Mouse (Mus musculus) limb, embryonic 10.5 days (tissue): ENCODE results near the gene Atrnl1. TPM values are rescaled to one million over a fixed set of nuclear protein-coding genes. Genes with fewer than 3 reads are reported as not detected.

ENCODE experiments used
- DNase-seq: peaks from one replicate; pipeline ENCODE4 v3.0.0-alpha.2; 2017; ENCODE audit warnings: low spot score
- H3K27ac ChIP-seq: fragments of 300-500 bp; sonication (generic); 2 replicates; pipeline ENCODE4 v1.5.1; 2016; ENCODE audit warnings: mild to moderate bottlenecking
- H3K27me3 ChIP-seq: fragments of 300-500 bp; sonication (generic); 2 replicates; pipeline ENCODE4 v1.6.1; 2016; ENCODE audit warnings: low read depth, mild to moderate bottlenecking; ENCODE audit not compliant: poor library complexity, severe bottlenecking
- H3K36me3 ChIP-seq: fragments of 300-500 bp; sonication (generic); 2 replicates; pipeline ENCODE4 v1.6.1; 2016; ENCODE audit warnings: mild to moderate bottlenecking, moderate library complexity
- H3K4me1 ChIP-seq: fragments of 300-500 bp; sonication (generic); 2 replicates; pipeline ENCODE4 v1.6.1; 2016
- H3K4me3 ChIP-seq: fragments of 300-500 bp; sonication (generic); 2 replicates; pipeline ENCODE4 v1.5.1; 2016; ENCODE audit warnings: mild to moderate bottlenecking, moderate library complexity
- H3K9me3 ChIP-seq: fragments of 300-500 bp; sonication (generic); replicated peaks from 2 replicates; pipeline ENCODE4 v1.6.1; 2016; ENCODE audit warnings: mild to moderate bottlenecking
- WGBS: fragments of 180-500 bp; shearing (Covaris S2); methylation state at CpG from one replicate; pipeline ENCODE4 v1.1.7; 2016; 5-methylcytosine and 5-hydroxymethylcytosine counted together
- polyA plus RNA-seq: library from polyadenylated mRNA; unstranded; fragments of >200 nt; fragmentation: Nextera tagmentation; extraction: Ambion mirVana; gene quantifications from 2 replicates; pipeline ENCODE4 v1.2.1, GENCODE M21; 2016

The Atrnl1 gene
- polyA plus RNA-seq, 1 experiment from 2014 or later, result 5.1 TPM

DNA sequence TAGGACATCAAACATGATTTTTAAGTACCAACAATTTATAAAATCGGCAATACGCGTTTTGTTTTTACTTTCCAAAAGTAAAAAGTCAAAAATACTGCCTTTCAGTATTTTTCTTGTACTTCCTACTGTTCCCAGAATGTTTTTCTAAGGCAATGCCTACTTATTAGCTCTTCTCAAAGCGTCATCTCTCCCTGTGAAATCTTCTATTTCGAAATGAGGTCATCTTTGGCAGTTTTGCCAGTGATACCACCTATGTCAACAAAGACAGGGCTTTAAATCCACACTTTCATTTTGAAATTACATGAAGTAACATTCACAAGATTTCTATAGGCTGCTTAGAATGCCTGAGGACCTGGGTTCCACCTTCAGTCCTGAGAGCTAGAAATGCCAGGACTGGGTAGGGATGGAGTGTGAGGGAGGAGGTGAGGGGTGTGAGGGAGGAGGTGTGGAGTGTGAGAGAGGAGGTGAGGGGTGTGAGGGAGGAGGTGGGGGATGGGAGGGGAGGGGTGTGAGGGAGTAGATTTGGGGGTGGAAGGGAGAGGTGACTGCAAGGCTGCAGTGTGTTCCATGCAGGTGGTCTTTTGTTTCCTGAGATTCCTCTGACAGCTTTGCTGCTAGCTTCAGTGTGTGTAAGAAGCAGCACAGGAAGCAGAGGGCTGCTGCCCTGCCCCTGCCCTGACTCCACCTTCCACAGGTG is 315.5 kb downstream of the Atrnl1 start:
- peak; percentile 53 for DNase-seq
- Histone ChIP-seq H3K27ac (no peak overlapping the region), H3K4me3 (no peak overlapping the region), H3K4me1 (peaks cover 7% of the 10 kb centered on the region), H3K36me3 (no peaks in the 10 kb centered on the region), H3K9me3 (no peaks in the 10 kb centered on the region), H3K27me3 (no peaks in the 10 kb centered on the region)
- WGBS, result 96% methylated on average over 5 of the region's 5 CpGs

DNA sequence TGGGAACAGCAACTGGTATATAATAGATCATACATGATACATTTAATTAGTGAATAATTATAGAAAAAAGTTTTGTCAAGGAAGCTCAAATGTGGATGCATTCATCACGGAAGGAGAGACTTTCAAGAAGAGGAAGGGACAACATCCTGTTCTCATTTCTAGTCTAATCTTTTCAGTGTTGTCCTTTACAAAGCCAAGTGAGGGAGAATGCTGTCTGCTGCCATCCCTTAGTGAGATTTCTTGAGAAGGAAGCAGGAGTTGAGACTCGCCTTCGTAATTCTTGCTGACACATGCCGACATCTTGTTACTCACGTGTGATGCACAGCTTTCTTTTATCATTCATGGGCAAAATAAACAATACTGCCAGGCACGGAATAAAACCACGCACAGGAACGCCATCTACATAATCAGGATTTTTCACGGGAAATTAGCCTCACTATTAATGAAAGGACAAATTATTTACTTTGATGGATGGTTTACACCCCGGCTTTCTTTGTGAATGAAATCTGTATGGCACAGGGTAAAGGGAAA is 316.2 kb downstream of the Atrnl1 start:
- no peaks in the 10 kb centered on the region for H3K36me3 ChIP-seq
- no peak overlapping the region for H3K27ac ChIP-seq
- peaks cover 7% of the 10 kb centered on the region for H3K4me1 ChIP-seq
- 67% methylated on average over 10 of the region's 10 CpGs for WGBS
- DNase-seq, result no peak
- H3K4me3 ChIP-seq, result no peak overlapping the region
- no peaks in the 10 kb centered on the region for H3K27me3 ChIP-seq
- no peaks in the 10 kb centered on the region for H3K9me3 ChIP-seq

DNA sequence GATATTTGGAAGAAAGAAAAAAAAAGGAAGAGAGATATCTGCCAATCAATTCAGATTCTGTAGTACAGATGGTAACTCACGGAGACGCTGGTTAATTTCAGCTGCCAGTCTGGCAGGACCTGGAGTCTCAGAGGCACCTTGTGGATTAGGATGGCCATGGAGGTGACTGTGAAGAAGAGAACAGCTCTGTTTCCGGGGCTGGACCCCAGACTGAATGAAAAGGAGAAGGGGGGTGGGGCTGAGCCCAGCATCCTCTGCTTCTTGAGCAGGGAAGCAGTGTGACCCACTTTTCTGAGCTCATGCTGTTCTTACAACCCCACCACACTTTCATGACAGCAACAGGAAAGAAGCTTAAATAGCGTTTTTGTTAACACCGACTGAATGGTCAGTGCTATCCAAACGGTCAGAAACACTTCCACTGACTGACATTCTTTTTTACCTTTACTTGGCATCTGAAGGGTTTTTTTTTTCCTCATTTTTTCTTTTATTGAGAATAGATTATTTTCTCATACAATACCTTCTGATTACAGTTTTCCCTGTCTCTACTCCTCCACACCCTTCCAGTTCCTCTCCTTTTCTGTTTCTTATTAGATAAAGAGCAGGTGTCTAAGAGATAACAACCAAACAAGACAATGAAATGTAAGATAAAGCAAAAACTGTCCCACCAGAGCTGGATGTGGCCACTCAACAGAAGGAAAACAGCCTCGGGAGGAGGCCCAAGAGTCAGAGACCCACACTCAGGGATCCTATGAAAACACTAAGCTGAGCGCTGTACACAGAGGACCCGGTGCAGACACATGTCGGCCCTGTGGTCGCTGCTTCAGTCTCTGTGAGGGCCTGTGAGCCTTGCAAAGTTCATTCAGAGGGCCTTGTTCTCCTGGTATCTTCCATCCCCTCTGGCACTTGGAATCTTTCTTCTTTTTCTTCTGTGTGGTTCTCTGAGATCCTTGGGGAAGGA is 317.0 kb downstream of the Atrnl1 start:
- H3K27ac ChIP-seq, result no peak overlapping the region

DNA sequence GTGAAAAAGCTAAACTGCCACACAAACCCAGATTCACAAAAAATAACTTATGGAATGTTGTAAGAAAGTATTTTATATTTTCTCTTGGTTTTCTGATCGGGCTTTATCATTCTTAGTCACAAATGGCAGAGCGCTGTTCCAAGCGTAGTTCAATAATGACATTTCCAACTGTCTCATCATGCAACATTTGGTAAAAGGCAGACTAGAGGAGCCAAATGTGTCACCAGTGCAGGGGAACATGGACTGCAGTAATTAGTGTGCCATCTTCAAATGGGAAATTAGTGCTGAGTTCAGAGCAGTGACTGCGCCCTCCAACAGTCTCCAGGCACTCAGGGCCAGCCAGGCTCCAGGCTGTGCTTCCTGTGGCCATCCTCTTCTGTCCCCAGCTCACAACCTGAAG is 320.8 kb downstream of the Atrnl1 start:
- Histone ChIP-seq H3K36me3 (no peaks in the 10 kb centered on the region), H3K9me3 (no peaks in the 10 kb centered on the region), H3K4me3 (no peak overlapping the region), H3K27ac (no peak overlapping the region), H3K4me1 (no peaks in the 10 kb centered on the region), H3K27me3 (no peaks in the 10 kb centered on the region)
- no peak for DNase-seq
- 94% methylated on average over 4 of the region's 4 CpGs for WGBS

More for the DNA sequence above, 317.0 kb downstream of the Atrnl1 start:
- no peak overlapping the region for H3K4me3 ChIP-seq
- no peaks in the 10 kb centered on the region for H3K27me3 ChIP-seq
- peaks cover 7% of the 10 kb centered on the region for H3K4me1 ChIP-seq
- no peak for DNase-seq
- no peaks in the 10 kb centered on the region for H3K36me3 ChIP-seq
- WGBS, result 73% methylated on average over 11 of the region's 11 CpGs
- H3K9me3 ChIP-seq, result no peaks in the 10 kb centered on the region

DNA sequence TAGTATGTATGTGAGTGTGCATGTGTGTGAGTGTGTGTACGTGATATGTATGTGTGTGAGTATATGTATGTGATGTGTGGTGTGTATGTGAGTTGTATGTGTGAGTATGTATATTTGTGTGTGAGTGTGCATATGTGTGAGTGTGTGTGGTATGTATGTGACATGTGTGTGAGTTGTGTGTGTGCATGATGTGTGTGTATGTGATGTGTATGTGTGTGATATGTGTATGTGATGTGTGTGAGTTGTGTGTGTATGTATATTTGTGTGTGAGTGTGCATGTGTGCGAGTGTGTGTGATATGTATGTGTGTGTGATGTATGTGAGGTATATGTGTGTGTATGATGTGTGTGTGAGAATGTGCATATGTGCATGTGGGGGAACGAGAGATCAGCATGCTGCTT is 326.0 kb downstream of the Atrnl1 start:
- 97% methylated on average over 3 of the region's 3 CpGs for WGBS
- no peak for DNase-seq
- Histone ChIP-seq H3K4me1 (no peaks in the 10 kb centered on the region), H3K9me3 (no peaks in the 10 kb centered on the region), H3K27ac (no peak overlapping the region), H3K27me3 (no peaks in the 10 kb centered on the region), H3K36me3 (no peaks in the 10 kb centered on the region), H3K4me3 (no peak overlapping the region)

DNA sequence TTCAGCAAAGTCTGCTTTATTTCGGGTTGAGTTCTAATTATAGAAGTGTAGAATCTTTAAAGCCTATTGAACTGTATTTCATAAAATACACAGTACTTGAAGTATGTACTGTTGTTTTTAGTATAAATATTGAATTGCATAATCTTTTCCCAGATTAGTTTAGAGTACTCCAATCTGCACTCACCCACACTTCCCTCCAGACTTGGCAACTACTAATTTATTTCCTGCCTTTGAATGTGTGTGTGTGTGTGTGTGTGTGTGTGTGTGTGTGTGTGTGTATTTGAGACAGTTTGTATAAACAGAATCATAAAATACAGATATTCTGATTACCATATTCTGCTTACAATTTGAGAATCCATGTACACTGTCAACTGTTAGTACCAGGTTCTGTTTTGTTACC is 328.3 kb downstream of the Atrnl1 start:
- H3K27me3 ChIP-seq, result no peaks in the 10 kb centered on the region
- no peak overlapping the region for H3K4me3 ChIP-seq
- H3K27ac ChIP-seq, result no peak overlapping the region
- no peaks in the 10 kb centered on the region for H3K36me3 ChIP-seq
- 98% methylated on average over 1 of the region's 1 CpGs for WGBS
- H3K9me3 ChIP-seq, result no peaks in the 10 kb centered on the region
- H3K4me1 ChIP-seq, result 0 out of 2 replicates have a peak, but pooled peaks cover 3% of the 10 kb centered on the region
- no peak for DNase-seq

DNA sequence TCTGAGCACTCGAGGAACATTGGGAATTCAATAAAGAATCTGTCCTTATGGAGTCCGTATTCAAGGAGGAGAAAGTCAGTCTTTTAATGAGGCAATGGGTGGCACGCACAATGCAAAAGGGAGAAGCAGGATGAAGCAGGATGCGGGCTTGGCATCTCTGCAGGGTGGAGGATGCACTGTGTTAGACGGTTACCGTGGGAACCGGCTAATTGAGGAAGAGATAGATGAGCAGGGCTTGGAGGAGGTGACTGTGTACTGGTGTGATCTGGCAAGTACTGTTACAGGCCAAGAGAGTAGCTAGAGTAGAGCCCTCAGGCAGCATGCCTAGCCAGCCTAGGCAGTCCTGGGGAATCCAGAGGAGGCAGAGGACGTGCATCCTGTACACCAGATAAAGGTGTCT is 330.7 kb downstream of the Atrnl1 start:
- Histone ChIP-seq H3K9me3 (no peaks in the 10 kb centered on the region), H3K27ac (no peak overlapping the region), H3K4me3 (no peak overlapping the region), H3K4me1 (0 out of 2 replicates have a peak, but pooled peaks cover 3% of the 10 kb centered on the region), H3K27me3 (no peaks in the 10 kb centered on the region), H3K36me3 (no peaks in the 10 kb centered on the region)
- 72% methylated on average over 8 of the region's 8 CpGs for WGBS
- DNase-seq, result no peak

DNA sequence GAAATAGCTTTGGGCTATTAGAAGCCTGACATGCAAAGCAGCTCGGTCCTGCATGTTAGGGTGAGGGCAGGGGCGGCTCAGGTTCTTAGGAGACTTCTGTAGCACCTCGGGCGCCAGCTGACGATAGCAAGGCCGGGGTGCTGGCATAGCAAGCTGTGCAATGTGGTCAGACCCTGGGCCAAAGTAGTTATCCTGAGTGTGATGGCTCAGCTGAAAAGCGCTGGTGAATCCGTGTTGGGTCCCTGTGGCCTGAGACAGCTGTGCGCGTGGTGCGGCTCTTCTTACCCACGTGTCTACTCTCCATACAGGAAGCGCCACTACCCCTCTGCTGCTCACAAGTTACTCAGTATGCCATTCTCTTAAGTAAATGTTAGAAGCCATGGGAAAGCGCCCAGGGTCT is 331.4 kb downstream of the Atrnl1 start:
- Histone ChIP-seq H3K9me3 (no peaks in the 10 kb centered on the region), H3K4me1 (0 out of 2 replicates have a peak, but pooled peaks cover 3% of the 10 kb centered on the region), H3K27me3 (no peaks in the 10 kb centered on the region), H3K27ac (no peak overlapping the region), H3K36me3 (0 out of 2 replicates have a peak, but pooled peaks cover 1% of the 10 kb centered on the region), H3K4me3 (no peak overlapping the region)
- 89% methylated on average over 14 of the region's 14 CpGs for WGBS
- no peak for DNase-seq

DNA sequence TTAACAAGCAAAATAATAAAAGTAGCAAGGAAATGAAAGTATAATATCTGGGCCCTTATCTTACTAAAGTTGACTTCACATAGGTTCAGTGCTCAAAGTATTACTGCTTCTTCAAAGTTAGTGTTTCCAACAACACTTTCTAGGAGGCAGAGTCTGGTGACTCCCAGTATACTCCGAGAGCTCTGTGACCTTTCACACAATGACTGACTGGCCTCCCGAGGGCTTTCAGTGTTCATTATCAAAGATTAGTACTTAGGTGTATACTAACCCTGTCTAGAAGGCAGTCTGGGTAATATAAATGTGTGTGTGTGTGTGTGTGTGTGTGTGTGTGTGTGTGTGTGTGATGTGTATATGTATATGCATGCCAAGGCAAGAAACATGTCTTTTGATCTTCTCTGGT is 332.5 kb downstream of the Atrnl1 start:
- H3K4me3 ChIP-seq, result no peak overlapping the region

DNA sequence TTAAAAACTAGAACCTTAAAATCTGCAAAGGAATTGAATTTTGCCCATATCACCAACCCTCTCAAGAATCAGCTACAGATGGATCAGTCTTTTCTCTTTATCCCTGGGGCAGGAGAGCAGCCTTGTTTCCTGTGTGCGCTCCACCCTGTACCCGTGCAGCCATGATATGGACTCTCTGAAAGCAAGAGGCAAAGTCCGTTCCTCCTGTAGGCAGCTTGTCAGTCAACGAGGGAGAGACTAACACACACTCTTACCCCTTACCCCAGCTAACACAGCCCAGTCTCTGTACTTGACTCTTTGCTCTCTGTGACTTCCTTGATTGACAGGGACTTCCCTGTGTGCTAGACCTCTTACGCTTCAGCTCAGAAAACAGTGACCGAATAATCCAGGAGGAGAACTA is 333.8 kb downstream of the Atrnl1 start:
- Histone ChIP-seq H3K4me1 (0 out of 2 replicates have a peak, but pooled peaks cover 3% of the 10 kb centered on the region), H3K9me3 (no peaks in the 10 kb centered on the region), H3K4me3 (no peak overlapping the region), H3K36me3 (0 out of 2 replicates have a peak, but pooled peaks cover 3% of the 10 kb centered on the region), H3K27me3 (no peaks in the 10 kb centered on the region), H3K27ac (no peak overlapping the region)
- 92% methylated on average over 6 of the region's 6 CpGs for WGBS
- DNase-seq, result no peak

More for the DNA sequence above, 332.5 kb downstream of the Atrnl1 start:
- Histone ChIP-seq H3K27me3 (no peaks in the 10 kb centered on the region), H3K36me3 (0 out of 2 replicates have a peak, but pooled peaks cover 3% of the 10 kb centered on the region), H3K9me3 (no peaks in the 10 kb centered on the region), H3K27ac (no peak overlapping the region), H3K4me1 (0 out of 2 replicates have a peak, but pooled peaks cover 3% of the 10 kb centered on the region)
- WGBS, result 85% methylated on average over 2 of the region's 2 CpGs
- no peak for DNase-seq

DNA sequence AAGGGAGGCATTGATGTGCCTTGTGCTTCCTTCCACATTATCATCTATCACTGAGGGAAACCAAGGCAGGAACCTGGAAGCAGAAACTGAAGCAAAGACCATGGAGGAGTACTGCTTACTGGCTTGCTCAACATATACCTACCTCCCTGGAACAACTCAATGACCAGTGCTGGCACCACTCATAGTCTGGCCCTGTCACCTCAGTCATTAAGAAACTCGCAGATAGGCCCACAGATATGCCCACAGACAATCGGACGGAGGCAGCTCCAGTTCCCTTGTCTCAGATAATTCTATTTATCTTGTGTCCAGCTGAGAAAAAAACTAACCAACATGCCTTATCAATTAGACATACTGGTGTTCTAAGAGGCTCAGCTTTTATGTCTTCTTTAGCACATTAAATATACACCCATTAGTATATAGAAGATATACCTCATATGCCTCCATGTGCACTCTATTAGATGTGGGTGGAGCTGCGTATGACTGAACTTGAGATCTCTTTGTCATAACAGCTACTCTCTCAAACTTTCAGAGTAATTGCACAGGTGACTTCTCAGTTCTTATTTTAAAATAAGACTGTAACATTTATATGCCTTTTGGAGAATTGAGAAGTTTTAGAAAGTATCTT is 334.9 kb downstream of the Atrnl1 start:
- Histone ChIP-seq H3K4me1 (0 out of 2 replicates have a peak, but pooled peaks cover 3% of the 10 kb centered on the region), H3K36me3 (0 out of 2 replicates have a peak, but pooled peaks cover 3% of the 10 kb centered on the region), H3K27me3 (no peaks in the 10 kb centered on the region), H3K4me3 (no peak overlapping the region), H3K27ac (no peak overlapping the region), H3K9me3 (no peaks in the 10 kb centered on the region)
- 91% methylated on average over 4 of the region's 4 CpGs for WGBS
- DNase-seq, result no peak

DNA sequence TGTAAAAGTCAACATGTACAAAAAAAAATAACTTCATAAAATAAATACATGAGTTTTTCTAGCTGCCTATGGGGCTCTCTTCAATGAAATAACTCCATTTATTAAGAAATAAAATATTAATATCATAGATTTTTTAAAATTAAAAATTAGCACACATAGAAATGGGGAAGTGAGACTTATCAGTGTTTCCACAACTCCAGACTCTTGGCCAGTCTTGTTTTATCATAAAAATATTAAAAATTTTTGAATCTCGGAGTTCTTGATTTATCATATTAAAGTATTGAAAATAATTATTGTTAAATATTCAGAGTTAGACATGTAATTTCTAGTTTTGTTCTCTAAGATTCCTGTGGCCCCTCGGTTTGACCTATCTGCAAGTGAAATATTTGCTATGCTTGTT is 337.7 kb downstream of the Atrnl1 start:
- Histone ChIP-seq H3K27ac (no peak overlapping the region), H3K9me3 (no peaks in the 10 kb centered on the region), H3K4me1 (no peaks in the 10 kb centered on the region), H3K4me3 (no peak overlapping the region), H3K36me3 (0 out of 2 replicates have a peak, but pooled peaks cover 3% of the 10 kb centered on the region), H3K27me3 (no peaks in the 10 kb centered on the region)
- whole genome bisulfite sequencing, result 92% methylated on average over 2 of the region's 2 CpGs
- DNase-seq, result no peak
